Mouse (Mus musculus): ENCODE results near the gene Dedd2.

Gene Dedd2

DNA sequence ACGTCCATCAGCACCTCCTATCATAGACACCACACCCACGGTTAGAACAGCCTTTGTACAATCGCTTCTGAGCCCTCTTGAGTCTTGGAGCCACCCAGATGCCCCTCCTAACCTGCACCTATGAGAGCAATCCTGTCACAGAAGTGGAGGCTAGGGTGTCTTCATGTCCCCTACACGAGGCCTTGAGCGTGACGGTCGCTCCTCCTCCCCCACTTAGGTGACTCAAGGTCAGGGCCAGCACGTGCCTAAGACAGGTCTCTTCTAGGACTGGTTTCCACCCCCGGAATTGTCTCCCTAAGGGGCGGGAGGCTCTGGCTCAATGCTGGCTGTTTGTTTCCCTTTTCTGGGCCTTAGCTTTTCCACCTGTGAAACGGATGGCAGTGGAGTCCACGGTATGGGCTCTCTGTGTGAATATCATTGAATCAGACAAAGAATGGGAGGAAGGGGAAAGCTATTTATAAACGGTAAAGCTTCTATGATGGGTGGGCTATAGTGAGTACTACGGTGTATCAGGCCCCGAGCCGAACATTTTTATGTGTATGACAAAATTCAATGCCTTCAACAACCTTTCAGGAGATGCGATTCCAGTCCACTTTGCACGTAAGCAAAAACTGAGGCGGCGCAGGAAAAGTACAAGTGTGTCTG, at the start of gene Dedd2:
TSS of gene Dedd2 (minus strand) at position 159 of the 645 bp plus-strand sequence.
- in situ Hi-C loops (cut with MboI, MseI) = loop anchor here (10.0 kb wide), 2 partner anchors 54 to 64 kb away; no protein-coding TSS in a partner anchor

DNA sequence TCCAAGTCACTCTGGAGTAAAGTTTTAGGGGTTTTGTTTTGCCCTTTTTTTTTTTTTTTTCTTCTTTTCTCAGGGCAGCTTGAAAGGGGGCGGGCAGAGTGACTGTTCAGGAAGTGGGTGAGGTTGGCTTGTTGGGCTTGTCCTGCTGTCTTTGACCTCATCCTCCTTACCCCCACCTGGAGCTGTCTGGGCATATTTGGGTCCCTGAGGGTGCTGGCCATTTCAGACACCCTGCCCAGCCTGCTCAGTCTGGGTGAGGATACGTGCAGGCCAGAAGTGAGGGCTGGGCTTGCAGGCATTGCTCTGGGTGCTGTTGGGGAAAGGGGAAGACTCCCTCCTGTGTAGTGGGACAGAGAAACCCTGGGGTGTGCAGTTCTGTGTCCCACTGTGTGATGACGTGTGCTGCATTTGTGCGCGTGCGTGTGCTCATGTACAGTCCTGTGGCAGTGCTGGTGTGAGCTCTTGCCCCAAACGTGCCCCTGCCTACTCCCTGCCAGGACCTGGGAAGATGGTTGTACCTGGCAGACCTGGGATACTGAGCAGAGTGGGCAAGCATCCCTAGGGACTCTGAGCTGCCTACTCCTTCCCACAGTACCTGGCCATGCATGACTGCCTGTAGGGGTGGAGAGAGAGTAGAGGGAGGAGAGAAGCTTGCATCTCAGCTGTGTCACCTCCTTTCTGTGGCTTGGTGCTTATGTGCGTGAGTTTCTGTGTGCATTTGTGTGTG, 49.3 kb upstream of the Dedd2 start:
- in situ Hi-C loops (cut with MboI, MseI) = loop anchor here (5.0 to 25.0 kb wide), 3 partner anchors 45 to 1968 kb away; partner anchors contain the start of genes Coq8b (in 1 of the 2), Dedd2 (in 1 of the 2), Itpkc (in 1 of the 2) and Zfp526 (in 1 of the 2)

DNA sequence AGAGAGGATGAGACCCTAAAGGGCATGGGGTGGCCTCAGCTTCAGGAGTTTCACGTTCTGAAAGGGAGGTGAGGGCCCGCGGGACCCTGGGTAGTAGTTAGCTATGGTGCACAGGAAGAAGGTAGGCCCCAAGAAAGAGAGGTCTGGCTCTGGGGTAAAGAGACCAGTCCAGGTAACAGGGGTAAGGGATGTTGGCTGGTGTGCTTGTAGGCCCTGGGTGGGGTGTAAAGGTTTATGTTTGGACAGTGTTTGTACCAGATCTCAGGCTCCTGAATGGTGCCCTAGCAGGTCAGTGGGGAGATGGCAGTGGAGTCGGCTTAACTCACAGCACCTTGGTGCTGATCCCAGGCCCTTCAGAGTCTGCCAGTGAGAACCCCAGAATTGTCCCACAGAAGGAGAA, 48.6 kb upstream of the Dedd2 start:
- in situ Hi-C loops (cut with MboI, MseI) = loop anchor here in 1 of 2 experiments (25.0 kb wide), 1 partner anchor 1968 kb away; the partner anchor contains the start of genes Coq8b and Itpkc

DNA sequence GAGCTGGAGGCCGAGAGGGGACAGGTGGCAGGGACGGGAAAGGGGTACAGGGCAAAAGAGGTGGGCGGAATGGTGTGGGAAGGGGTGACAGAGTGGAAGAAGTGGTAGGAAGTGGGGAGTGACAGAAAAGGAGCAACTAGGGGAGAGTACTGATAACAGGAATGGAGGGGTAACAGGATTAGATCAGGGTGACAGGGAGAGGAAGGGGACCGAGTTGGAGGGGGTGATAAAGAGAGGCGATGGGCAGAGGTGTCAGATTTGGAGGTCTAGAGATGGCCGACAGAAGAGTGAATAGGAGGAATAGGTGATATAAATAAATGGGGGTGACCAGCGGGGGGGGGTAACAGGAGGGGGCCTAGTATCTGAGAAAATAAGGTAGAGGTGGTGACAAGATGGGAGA, 48.2 kb upstream of the Dedd2 start:
- in situ Hi-C loops (cut with MboI, MseI) = loop anchor here in 1 of 2 experiments (25.0 kb wide), 1 partner anchor 1969 kb away; the partner anchor contains the start of genes Coq8b and Itpkc

DNA sequence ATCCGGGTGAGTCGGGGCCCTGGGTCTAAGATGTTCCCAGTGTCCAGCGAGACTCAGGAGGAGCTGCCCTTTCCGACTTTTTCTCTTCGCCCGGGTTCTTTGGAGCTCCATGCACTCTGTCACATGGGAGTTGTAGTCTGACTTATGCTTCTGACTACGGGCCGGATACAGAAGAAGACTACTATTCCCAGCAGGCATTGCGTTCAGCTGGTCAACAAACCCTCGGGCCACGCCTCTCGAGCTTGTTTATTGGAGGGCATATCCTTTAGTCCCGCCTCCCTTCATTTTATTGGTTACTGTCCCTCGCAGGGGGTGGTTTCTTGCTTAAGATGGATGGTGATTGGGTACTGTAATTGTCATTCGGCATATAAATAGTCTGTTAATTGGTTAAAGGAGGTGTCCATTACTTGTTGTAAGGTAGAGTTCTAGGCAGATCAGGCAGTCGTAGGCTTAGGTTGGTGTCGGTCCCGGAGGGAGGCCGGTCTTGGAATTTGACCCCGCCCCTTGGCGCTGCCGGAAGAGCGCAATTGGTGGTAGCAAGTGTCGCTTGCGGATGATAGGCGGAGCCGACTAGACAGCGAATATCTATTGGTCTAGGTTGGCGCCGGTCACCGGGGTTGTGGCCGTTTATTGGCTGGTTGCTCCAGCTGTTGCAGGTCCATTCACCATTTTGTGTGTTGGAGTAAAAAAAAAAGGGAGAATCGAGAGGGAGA, 47.5 kb upstream of the Dedd2 start:
- in situ Hi-C loops (cut with MboI, MseI) = loop anchor here in 1 of 2 experiments (25.0 kb wide), 1 partner anchor 1969 kb away; the partner anchor contains the start of genes Coq8b and Itpkc

DNA sequence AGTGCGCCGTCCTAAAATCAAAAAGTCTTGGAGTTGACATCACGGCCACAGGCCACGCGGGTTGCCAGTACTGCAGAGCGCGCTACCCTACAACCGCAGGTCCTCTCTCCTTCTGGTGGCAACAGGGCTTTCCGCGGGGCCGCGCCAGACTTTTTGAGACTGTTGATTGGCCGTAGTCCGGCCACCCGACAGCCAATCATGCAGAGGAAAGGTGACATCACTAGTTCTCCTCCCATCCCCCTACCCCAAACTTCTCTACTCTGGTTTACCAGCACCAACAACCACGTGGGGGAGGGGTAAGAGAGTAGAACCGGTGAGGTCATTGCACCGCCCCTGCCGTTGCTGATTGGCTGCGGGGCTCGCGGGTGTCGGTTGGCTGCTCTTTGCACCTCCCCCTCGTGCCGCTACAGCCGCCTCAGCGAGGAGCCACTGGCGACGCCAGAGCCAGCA, 46.9 kb upstream of the Dedd2 start, which contains the start of gene Cic:
TSS of gene Cic (plus strand) at position 404 of the 450 bp plus-strand sequence.
- in situ Hi-C loops (cut with MboI, MseI) = loop anchor here in 1 of 2 experiments (25.0 kb wide), 1 partner anchor 1970 kb away; the partner anchor contains the start of genes Coq8b and Itpkc

DNA sequence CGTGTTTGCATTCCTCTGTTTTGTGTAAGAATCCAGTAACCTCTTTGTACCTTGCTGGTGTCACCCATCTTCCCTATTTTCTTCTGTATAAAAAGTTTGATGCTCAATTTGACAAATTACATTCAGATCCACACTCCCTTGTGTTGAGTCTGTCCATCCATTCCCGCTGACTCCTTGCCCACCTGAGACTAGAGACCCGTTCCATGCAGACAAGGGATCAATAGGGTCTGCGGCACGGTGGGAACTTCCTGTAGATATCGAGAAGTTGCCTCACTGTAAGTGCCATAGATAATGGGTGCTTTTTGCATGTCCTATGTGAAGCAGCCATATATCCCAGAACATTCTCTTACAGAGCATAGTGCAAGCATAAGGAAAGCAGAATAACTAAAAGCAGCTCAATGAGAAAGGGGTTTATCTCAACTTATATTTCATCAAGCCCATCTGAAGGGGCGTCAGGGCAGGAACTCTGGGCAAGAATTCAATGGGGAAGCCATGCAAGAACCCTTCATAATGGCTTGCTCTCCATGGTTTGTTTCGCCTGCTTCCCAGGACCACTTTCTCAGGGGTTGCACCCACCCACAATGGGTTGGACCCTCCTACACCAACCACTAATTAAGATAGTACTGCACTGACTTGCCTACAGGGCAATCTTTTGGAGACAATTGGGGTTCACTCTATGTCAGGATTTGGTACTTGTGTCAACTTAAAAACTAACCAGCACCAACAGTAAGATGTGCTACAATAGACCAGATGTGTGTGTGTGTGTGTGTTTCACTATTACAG, 46.0 kb upstream of the Dedd2 start:
- in situ Hi-C loops (cut with MboI, MseI) = loop anchor here in 1 of 2 experiments (25.0 kb wide), 1 partner anchor 1971 kb away; the partner anchor contains the start of genes Coq8b and Itpkc

DNA sequence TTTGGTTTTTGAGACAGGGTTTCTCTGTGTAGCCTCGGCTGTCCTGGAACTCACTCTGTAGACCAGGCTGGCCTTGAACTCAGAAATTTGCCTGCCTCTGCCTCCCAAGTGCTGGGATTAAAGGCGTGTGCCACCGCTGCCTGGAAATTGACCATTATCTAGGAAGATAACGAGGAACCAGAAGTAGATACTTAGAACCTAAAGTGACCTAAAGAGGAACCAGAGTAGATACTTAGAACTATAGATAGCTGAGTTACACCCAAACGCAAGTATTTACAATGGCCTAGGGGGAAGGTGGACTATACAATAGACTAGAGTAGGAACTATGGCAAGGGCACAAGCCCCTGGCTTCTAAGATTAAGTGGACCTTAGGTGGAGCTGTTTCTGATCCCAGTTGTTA, 45.3 kb upstream of the Dedd2 start:
- in situ Hi-C loops (cut with MboI, MseI) = loop anchor here in 1 of 2 experiments (25.0 kb wide), 1 partner anchor 1972 kb away; the partner anchor contains the start of genes Coq8b and Itpkc

DNA sequence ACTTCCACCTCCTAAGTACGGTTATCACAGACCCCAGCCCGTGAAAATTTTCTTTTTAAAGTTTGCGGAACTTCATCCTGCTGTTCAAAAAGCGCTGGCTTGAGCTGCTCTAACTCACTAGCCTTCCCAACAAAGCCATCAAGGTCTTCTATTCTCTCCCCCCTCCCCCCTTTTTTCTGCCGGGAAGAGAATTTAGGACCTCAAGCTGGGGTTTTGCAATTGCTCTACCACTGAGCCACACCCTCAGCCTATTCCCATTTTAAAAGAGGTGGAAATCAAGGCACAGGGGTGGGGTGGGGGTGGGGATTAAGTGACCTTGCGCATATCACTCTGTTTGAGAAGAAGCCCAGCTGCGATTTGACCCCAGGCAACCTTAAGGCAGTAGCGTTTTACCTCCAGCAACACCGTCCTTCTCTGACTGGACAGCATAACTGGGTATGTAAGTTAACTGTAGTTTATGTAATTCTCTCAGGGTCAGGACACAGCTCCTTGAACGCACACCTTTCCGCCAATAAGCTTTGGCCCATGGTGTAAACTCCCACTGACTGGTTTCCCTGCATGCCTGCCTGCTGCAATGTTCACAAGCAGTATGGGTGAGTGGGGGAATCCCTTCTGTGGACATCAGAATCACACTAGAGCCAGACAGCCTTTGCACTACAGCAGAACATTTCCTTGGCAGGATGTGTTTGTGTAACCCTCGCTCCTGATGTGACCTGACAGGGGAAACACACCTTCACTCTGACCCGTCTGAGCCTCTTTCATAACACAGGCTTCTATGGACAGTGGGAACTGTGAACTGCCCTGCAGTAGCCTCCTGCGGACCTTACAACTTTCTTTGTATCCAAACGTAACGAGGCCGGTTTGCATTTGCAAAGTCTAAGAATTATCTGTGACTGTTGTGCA, 43.8 kb upstream of the Dedd2 start:
- in situ Hi-C loops (cut with MboI, MseI) = loop anchor here in 1 of 2 experiments (25.0 kb wide), 1 partner anchor 1973 kb away; the partner anchor contains the start of genes Coq8b and Itpkc

DNA sequence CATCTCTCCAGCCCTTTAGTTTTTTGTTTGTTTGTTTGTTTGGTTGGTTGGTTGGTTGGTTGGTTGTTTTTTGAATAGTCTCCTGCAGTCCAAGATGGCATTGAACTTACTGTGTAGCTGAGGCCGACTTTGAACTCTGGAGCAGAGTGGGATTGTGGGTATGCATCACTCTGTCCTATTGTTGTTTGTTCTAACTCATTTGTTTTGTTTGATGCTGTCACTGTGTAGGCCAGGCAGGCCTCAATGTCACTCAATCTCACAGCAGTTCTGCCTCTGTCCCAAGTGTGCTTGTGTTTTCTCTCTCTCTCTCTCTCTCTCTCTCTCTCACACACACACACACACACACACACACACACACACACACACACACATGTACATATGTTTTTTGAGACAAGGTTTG, 41.5 kb upstream of the Dedd2 start:
- in situ Hi-C loops (cut with MboI, MseI) = loop anchor here in 1 of 2 experiments (25.0 kb wide), 1 partner anchor 1975 kb away; the partner anchor contains the start of genes Coq8b and Itpkc

DNA sequence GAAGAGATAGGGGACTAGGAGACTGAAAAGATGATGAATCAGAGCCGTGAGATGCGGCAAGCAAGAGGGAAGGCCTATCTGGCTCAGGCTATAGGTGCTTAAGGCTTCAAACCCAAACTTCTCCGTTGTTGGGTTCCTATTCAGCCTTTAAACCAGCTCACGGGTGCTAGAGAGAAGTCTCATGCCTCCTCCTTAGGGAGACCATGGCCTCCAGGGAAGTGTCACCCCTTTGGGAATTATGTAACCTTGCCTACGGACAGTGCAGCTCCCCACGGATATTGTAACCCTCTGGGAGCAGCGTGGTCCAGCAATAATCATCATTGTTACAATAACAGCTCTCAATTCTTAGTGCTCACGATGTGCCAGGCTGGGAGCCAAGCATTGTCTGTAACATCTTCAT, 31.4 kb upstream of the Dedd2 start:
- in situ Hi-C loops (cut with MboI, MseI) = loop anchor here in 1 of 2 experiments (25.0 kb wide), 1 partner anchor 1985 kb away; the partner anchor contains the start of genes Coq8b and Itpkc

DNA sequence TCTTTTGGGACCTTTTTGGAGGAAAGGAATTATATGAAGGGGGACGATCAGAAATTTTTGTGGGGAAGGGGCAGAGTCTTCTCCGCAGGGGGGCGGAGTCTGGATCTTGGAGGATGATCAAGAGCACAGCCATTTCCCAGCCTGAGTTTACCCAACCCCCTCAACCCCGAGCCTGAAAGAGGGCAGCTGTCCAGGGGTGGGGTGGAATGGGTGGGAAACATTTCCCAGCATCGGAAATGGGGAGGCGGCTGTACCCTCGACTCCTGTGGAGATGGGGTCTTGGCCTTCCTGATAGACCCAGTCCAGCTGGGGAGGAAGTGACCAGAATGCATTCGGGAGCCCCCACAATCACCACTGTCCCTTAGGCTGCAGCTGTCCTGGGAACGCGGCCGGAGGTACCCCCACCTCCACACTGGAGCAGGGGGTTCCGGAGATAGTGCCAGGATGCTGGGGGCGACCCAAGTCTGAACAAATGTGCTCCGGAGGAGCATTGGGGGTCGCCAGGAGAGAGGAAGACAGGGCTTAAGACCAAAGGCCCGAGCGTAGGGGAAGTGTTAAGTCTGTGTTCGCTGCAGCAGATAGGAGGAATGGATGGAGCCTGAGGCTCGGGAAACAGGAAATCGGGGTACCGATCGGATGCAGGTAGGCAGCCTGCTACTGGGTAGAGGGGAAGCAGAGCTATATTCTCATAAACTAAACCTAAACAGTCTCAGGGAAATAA, 30.8 kb upstream of the Dedd2 start:
- in situ Hi-C loops (cut with MboI, MseI) = loop anchor here in 1 of 2 experiments (25.0 kb wide), 1 partner anchor 1986 kb away; the partner anchor contains the start of genes Coq8b and Itpkc

DNA sequence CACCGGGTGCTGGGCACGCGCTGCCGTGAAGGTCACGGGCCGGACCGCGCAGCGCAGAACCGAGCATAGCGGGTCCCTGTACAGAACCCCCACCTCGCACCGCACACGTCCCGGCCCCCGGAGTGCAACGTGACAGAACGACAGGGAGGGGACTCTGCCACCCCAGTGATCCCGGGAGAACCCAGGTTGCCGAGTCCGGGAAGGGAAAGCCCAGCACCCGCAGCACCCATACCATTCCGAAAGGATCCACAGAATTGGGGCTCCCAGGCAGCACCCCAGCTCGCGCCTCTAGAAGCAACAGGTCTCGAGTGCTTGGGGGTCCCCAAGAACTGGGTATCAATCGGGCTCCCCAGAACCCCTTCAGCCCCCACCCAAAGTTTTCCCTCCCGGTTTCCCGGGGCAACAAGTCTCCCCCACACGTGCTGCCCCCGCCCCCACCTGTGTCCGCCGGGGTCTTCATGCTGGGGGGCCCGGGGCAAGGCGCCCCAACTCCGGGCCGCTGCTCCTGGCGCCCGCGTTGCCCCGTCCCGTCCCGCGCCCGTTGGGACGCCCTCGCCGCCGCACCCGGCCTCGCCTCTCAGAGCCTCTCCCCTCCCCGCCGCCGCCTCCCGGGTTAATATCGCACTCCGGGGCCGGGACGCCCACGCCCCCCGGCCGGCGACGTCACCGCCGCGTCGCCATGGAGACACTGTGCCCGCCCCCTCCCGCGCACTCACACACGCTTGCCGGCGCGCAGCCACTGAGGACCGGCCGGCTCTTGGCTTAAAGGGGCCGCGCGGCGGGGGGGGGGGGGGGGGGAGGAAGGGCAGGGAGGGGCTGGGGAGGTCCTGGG, 29.9 kb upstream of the Dedd2 start, which contains the start of gene Erf:
TSS of gene Erf (minus strand) at position 621 of the 832 bp plus-strand sequence.
- in situ Hi-C loops (cut with MboI, MseI) = loop anchor here in 1 of 2 experiments (25.0 kb wide), 1 partner anchor 1987 kb away; the partner anchor contains the start of genes Coq8b and Itpkc

DNA sequence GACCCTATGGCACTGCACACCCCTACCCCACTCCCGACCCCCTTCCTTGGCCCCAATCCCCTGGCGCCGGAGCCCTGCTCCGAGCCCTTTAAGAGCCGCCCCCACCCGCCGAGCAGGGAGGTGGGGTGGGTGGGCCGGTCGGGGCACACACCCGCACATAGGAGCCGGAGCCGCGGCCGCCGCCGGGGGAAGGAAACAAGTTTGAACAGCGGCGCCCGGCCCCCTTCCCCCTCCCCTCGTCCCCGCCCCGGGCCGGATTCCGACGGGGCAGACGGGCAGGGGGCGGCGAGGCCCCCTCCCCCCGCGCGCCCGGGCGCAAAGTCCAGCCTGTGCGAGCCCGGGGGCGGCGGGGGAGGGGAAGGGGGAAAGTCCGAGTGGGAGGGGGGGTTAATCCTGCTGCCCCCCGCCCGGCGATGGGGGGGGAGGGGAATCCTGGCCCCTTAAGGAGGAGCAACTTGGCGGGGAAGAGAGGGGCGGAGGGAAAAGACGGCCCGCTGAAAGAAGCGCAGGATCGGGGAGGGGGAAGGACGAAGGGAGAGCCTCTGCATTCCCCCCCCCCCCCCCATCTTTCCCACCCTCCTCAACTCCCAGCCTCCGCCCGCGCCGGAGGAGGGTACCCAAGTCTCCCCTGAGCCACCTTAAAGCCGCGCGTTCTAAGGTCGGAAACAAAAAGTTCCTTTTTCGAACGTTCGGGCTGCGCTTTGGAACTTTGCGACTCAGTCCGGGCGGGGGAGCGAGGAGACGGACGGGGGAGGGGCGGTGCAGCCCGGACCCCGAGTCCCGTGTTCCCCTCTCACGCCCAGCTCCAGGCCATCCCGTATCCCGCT, 29.1 kb upstream of the Dedd2 start:
- in situ Hi-C loops (cut with MboI, MseI) = loop anchor here in 1 of 2 experiments (25.0 kb wide), 1 partner anchor 1988 kb away; the partner anchor contains the start of genes Coq8b and Itpkc

DNA sequence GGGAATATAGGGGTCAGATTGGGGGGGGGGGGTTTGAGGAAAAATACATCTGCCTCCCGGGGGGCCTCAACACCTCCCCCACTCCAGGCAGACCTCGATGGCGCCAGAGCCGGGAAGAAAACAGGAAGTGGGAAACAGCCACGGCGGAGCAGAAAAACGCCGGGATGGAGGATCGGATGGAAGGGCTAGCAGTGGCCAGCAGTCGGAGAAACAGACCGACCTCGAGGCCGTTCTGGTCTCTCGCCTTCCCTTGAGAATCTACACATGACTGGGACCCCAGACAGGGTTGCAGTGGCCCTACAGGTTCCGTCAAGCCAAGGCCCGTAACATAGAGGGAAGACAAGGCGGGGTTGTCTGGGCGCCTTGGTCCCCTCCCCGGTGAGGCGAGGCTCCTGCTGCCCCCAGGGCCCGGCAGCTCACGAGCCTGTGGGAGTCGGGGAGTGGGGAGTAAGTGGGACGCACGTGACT, 28.5 kb upstream of the Dedd2 start:
- in situ Hi-C loops (cut with MboI, MseI) = no loop called here

DNA sequence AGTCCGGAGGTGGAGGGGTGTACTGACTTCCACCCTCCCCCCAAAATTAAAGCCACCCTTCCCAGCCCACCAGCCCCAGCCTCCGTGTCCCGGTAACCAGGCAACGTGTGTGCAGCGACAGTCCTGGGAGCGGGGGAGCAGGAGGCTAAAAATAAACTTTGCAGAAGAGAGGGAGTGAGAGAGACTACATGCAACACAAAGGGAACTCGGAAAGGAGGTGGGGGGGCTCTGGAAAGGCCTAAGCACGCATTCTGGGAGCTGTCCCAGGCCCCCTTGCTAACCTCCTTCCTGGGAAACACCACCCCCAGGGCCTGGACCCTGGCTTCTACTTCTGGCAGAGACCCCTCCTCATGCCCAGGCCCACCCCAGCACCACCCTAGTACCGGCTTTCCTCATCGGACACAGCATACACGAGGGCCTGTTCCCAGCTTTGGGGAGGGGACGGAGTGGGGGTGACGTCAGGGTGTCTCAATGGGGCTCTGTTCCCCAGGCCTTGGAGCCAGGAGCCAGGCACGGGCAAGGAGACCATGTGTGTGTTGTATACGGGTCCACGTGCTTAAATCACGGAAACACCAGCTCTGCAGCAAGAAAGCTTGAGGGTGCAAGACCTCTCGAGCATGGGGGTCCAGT, 27.7 kb upstream of the Dedd2 start:
- in situ Hi-C loops (cut with MboI, MseI) = no loop called here
